Mouse (Mus musculus): Measurements from ENCODE around the gene Ahnak. TPM values are rescaled to one million over a fixed set of nuclear protein-coding genes. Genes with fewer than 3 reads are reported as not detected.
"Not testable (repeated sequence)": the region's sequence is repeated elsewhere in the genome, so short reads cannot be mapped to it uniquely, and the experiment has no call there.

Ahnak gene
- polyA plus RNA-seq, 1 experiment from 2014 or later, result 25.6 TPM

DNA sequence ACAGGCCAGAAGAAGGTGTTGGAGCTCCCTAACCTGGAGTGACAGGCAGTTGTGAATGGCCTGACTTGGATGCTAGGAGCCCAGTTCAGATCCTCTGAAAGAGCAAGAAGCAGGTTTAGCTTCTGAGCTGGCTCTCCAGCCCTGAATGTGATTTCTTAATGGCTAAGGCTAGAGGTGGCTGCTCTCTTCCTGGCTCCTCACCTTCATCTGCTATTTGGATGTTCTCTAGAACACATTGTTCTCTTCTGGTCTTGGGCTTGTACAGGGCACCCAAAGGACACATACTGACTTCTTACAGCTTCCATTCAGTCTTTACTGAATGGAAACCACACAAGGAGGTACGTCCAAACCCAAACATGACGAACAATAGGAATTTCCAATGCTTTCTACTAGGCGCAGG is 87.0 kb downstream of the Ahnak start:
- Histone ChIP-seq H3K36me3 (no peaks in the 10 kb centered on the region), H3K9ac (no peak overlapping the region), H3K27ac (no peak overlapping the region), H3K27me3 (no peaks in the 10 kb centered on the region), H3K4me2 (no peak overlapping the region), H3K9me3 (no peaks in the 10 kb centered on the region), H3K4me3 (no peak overlapping the region), H3K4me1 (peaks cover 40% of the 10 kb centered on the region)
- no peak for ATAC-seq (ENCODE audit: borderline replicate concordance, extremely low read depth, low FRiP score, low TSS enrichment)
- WGBS, result 86% methylated on average over 3 of the region's 3 CpGs

DNA sequence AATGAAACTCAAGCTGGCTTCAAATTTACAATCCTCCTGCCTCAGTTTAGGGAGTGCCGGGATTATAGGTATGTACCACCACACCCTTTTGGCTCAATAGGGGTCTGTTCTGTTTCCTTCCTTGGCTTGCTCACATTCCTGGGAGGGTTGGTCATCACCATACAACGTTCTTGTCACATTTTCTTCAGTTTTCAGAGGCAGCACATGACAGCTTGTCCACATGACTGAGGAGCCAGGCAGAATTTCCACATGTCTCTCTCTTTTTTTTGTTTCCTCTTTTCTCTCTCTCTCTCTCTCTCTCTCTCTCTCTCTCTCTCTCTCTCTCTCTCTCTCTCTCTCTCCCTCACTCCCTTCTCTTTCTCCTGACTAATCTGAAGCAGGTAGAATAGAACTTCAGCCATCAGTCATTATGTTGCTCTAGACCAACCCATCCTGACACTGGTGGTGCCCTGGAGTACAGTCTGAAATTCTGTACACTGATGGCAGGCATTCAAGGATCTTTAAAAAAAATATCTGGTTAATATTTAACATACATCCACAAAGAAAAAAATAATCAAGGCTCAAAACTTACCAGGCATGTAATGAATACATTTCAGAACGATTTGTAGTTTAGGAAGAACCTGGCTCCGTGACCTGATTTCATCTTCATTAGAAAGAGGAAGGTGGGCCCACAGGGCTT is 88.0 kb downstream of the Ahnak start:
- Histone ChIP-seq H3K27me3 (no peaks in the 10 kb centered on the region), H3K27ac (no peak overlapping the region), H3K4me3 (no peak overlapping the region), H3K36me3 (no peaks in the 10 kb centered on the region), H3K9ac (no peak overlapping the region), H3K4me1 (peaks cover 35% of the 10 kb centered on the region), H3K9me3 (no peaks in the 10 kb centered on the region), H3K4me2 (no peak overlapping the region)
- WGBS, result 59% methylated on average over 4 of the region's 4 CpGs
- ATAC-seq (ENCODE audit: borderline replicate concordance, extremely low read depth, low FRiP score, low TSS enrichment), result no peak

DNA sequence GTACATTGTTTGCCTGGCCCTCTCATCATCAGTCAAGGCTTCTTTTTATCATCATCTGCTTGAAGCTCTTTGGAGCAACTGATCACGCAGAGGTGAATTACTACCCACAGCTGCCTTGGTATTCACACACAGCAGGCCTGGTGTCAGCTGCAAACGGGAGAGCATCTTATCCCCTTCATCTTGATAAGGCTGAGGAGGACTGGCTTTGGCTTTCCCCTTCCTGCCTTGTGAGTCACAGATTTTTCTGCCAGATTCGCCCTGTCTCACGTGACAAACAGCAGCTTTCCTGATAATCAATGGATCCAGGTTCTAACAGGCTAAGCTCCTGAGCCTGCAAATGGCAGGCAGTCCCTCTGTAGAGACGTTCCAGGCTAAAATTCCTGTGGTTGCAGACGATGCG is 90.8 kb downstream of the Ahnak start:
- Histone ChIP-seq H3K27ac (no peak overlapping the region), H3K4me3 (no peak overlapping the region), H3K9ac (no peak overlapping the region), H3K9me3 (no peaks in the 10 kb centered on the region), H3K36me3 (no peaks in the 10 kb centered on the region), H3K27me3 (no peaks in the 10 kb centered on the region), H3K4me2 (no peak overlapping the region), H3K4me1 (peaks cover 23% of the 10 kb centered on the region)
- WGBS, result 28% methylated on average over 7 of the region's 7 CpGs
- ATAC-seq (ENCODE audit: borderline replicate concordance, extremely low read depth, low FRiP score, low TSS enrichment), result no peak

DNA sequence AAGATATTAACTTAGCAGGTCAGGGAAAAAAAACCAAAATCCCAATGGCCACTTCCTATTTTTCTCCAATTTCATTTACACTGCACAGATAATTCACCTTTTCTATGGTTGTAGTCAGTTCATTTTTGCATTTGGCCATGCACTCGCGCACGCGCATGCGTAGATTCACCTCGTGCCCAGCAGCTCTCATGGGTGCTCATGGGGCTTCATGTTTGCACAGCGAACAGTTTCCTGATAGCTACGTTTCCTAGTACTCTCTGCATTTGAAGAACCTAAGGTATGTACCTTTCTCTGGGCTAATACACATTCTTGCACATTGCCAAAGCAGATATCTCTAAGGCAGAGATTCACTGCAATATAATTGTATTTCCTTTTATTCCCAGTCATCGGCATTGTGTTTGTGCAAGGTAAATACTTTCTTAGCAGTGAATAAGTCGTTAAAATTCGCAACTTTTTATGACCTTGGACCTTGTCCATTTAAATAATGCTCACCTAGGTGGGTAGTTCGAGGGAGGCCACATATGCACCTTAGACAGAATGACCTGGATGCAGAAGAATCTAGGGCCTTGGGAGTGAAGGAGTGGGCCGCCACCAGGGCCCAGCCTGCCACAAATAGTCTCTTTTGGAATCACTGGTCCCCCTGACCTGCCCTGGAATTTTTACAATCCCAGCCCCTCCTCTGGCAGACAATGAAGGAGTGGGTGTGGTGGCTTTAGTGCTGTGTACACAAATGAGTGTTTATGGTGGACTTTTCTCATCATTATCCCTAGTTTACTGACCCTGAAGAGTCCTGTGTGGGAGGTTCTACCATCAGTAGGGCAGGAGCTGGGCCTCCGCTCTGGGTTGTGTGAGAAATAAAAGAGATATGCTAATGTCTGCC is 92.5 kb downstream of the Ahnak start:
- peak overlapping the region; percentile 43; the same call in 1 of the 2 replicates for H3K4me2 ChIP-seq
- H3K4me1 ChIP-seq, result peaks cover 16% of the 10 kb centered on the region
- H3K9ac ChIP-seq, result no peak overlapping the region
- no peak overlapping the region for H3K4me3 ChIP-seq
- ATAC-seq (ENCODE audit: borderline replicate concordance, extremely low read depth, low FRiP score, low TSS enrichment), result peak; percentile 47; the same call in 1 of the 2 replicates
- no peaks in the 10 kb centered on the region for H3K36me3 ChIP-seq
- H3K27me3 ChIP-seq, result no peaks in the 10 kb centered on the region
- no peaks in the 10 kb centered on the region for H3K9me3 ChIP-seq
- H3K27ac ChIP-seq, result peak overlapping the region; percentile 76
- WGBS, result 60% methylated on average over 14 of the region's 14 CpGs

DNA sequence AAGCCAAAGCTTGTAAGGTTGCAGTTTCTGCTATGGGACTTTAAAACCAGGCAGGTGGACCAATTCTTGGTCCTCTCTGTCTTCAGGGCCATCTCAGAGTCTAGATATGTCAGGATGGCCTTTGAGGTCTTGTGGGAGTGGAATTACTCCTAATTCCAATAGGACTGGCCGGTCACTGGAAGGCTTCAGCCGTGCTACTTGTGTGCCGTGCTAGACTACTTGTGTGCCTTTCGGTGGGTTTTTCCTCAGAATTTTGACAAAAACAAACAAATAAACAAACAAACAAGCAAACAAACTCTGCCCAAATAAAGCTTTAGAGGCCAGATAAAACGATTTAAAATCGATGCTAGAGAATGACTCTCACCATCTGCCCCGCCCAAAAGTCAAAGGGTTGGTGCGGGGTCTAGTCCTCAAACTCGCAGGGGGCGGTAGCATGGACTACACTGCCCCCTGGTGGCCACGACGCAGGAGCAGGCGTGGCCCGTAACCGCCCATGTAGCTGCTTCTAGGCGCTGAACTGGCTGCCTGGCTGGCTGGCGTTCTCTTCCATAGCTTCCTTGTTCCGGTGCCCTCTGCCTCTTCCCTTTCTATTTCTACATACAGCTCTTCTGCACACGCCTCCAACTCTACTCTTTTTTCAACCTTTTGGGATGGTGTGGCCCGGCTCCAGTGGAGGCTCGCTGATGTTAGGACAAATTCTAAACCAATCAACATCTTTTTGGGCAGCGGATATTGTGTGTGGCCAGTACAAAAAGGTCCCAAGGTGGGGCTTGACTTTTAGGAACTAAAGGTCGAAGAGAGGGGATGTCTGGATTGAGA is 93.3 kb downstream of the Ahnak start:
- Histone ChIP-seq H3K4me2 (peak overlapping the region; percentile 43), H3K4me3 (no peak overlapping the region), H3K36me3 (no peaks in the 10 kb centered on the region), H3K27ac (peak overlapping the region; percentile 76), H3K27me3 (no peaks in the 10 kb centered on the region), H3K9ac (0 out of 2 replicates have a peak overlapping the region, but pooled peaks have one; percentile 10), H3K4me1 (peaks cover 16% of the 10 kb centered on the region), H3K9me3 (no peaks in the 10 kb centered on the region)
- WGBS, result 14% methylated on average over 23 of the region's 23 CpGs
- ATAC-seq (ENCODE audit: borderline replicate concordance, extremely low read depth, low FRiP score, low TSS enrichment), result peak; percentile 94

DNA sequence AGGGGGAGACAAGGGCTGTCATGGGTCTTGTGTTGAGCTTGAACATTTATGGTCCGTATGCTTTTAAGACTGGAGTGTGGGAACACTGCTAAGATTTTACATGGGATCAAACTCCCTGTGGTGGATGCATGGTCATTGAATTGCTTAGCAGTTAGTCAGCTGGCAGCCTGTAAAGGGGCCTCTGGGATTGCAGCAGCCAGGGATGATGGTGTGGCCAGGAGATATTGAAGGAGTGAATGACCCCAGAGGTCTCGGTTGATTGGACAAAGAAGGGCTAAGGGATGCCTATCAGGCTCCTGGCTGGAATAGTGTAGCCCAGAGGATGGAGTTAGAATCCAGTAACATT is 93.9 kb downstream of the Ahnak start:
- peaks cover 16% of the 10 kb centered on the region for H3K4me1 ChIP-seq
- H3K4me3 ChIP-seq, result no peak overlapping the region
- no peaks in the 10 kb centered on the region for H3K36me3 ChIP-seq
- no peaks in the 10 kb centered on the region for H3K9me3 ChIP-seq
- no peak overlapping the region for H3K9ac ChIP-seq
- WGBS, result 94% methylated on average over 2 of the region's 2 CpGs
- H3K4me2 ChIP-seq, result no peak overlapping the region
- ATAC-seq (ENCODE audit: borderline replicate concordance, extremely low read depth, low FRiP score, low TSS enrichment), result no peak
- no peak overlapping the region for H3K27ac ChIP-seq
- H3K27me3 ChIP-seq, result no peaks in the 10 kb centered on the region

DNA sequence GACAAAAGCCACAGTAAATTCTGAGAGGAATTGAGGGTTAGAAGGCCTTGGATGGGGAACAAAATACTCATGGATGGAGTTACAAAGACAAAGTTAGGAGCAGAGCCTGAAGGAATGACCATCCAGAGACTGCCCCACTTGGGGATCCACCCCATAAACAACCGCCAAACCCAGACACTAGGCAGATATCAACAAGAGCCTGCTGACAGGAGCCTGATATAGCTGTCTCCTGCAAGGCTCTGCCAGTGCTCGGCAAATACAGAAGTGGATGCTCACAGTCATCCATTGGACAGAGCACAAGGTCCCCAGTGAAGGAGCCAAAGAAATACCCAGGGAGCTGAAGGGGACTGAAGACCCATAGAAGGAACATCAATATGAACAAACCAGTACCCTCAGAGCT is 94.8 kb downstream of the Ahnak start:
- 51% methylated on average over 2 of the region's 2 CpGs for WGBS
- not testable (repeated sequence) for H3K36me3 ChIP-seq; ATAC-seq (ENCODE audit: borderline replicate concordance, extremely low read depth, low FRiP score, low TSS enrichment)

DNA sequence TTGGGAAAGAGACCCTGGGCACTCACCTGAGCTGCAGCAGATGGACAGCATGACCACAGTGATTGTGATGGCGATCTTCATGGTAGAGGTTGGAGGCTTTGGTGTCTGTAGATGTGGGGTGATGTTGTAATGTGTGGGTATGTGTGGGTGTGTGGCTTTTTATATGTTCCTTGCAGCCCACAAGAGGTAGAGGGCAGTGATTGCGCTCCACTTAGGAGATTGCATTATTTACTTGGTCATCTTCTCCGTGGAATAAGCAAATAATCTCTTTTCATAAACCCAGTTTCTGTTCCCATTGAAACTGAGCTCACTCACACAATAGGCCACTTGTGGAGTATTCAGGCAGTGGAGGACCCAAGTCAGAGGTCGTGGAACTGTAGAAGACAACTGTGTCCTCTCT is 98.7 kb downstream of the Ahnak start, which contains the start of gene Scgb1a1:
Scgb1a1 (minus strand) TSS at position 138 of the 400 bp plus-strand sequence.
- no peak within 1 kb of the TSS for H3K27ac ChIP-seq
- H3K4me3 ChIP-seq, result no peak within 1 kb of the TSS
- WGBS, result 69% methylated on average over 4 of the region's 4 CpGs
- no peaks in the 10 kb centered on the region for H3K27me3 ChIP-seq
- no peak for ATAC-seq (ENCODE audit: borderline replicate concordance, extremely low read depth, low FRiP score, low TSS enrichment)
- H3K36me3 ChIP-seq, result no peaks in the 10 kb centered on the region
- H3K9ac ChIP-seq, result no peak within 1 kb of the TSS
- no peaks in the 10 kb centered on the region for H3K4me1 ChIP-seq
- no peaks in the 10 kb centered on the region for H3K9me3 ChIP-seq
- no peak within 1 kb of the TSS for H3K4me2 ChIP-seq

More for the DNA sequence above, 94.8 kb downstream of the Ahnak start:
- H3K9me3 ChIP-seq, H3K27me3 ChIP-seq, H3K4me2 ChIP-seq, H3K4me3 ChIP-seq, H3K27ac ChIP-seq, H3K9ac ChIP-seq: not testable (repeated sequence)
- H3K4me1 ChIP-seq, result peaks cover 16% of the 10 kb centered on the region

DNA sequence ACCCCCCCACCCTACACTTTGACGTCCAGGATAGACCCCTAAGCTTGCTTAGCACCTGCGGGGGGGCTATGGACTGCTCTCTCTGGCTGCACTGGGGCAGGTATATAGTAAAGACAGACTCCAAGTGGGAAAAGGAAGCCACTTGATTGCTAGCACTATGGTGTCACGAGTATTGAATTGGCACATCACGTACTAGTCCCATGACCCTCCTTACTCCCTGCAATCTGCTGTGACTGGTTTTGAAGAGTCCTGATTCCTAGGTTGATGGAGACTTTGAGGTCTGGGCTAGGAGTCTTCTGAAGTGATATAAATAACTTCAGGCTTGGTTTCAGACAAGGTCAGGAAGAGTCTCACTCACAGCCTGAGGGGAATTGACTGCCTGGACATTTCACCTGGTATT is 101.1 kb downstream of the Ahnak start:
- ATAC-seq (ENCODE audit: borderline replicate concordance, extremely low read depth, low FRiP score, low TSS enrichment), result no peak
- Histone ChIP-seq H3K4me1 (no peaks in the 10 kb centered on the region), H3K4me2 (no peak overlapping the region), H3K36me3 (no peaks in the 10 kb centered on the region), H3K4me3 (no peak overlapping the region), H3K9ac (no peak overlapping the region), H3K27me3 (no peaks in the 10 kb centered on the region), H3K27ac (no peak overlapping the region), H3K9me3 (no peaks in the 10 kb centered on the region)
- 63% methylated on average over 4 of the region's 4 CpGs for WGBS

DNA sequence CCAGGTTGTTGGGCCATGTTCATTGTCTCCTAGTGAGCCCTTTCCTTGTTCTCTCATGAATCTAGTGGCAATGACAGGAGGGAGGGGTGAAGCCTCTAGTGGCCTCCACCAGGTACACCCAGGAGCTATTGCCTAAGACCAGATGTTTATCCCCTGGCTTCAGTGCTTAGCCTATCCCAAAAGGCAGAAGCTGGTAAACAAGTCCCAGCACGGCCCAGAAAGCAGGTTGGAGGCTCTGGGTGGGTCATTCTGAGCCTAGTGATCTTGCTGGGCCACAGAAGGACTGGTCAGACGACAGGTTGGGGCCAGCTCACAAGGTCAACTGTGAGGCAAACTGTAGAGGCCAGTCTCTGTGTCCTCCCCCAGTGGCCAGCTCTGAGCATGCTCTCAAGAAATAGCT is 101.6 kb downstream of the Ahnak start:
- H3K4me1 ChIP-seq, result no peaks in the 10 kb centered on the region
- H3K27me3 ChIP-seq, result no peaks in the 10 kb centered on the region
- H3K4me2 ChIP-seq, result no peak overlapping the region
- H3K9ac ChIP-seq, result no peak overlapping the region
- no peak overlapping the region for H3K4me3 ChIP-seq
- no peak for ATAC-seq (ENCODE audit: borderline replicate concordance, extremely low read depth, low FRiP score, low TSS enrichment)
- H3K9me3 ChIP-seq, result no peaks in the 10 kb centered on the region
- 45% methylated on average over 2 of the region's 2 CpGs for WGBS
- no peak overlapping the region for H3K27ac ChIP-seq
- H3K36me3 ChIP-seq, result no peaks in the 10 kb centered on the region

DNA sequence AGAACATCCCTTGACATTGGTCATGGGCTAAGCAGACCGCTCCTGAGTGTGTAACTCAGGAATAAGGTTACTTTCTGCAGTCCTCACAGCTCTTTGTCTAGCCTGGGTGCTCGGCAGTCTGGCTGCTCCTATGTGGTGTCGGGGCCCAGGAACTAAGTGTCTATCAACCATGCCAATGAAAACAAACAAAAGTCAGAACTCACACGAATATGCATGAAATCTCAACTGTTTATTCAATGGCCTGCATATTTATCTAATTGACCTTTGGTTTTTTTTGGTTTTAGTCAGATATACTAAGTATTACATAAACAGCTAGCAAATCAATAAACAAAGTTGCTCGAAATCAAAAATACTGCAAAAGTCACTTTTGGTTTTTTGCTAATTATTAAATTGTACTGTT is 106.0 kb downstream of the Ahnak start:
- no peak overlapping the region for H3K27ac ChIP-seq
- H3K4me1 ChIP-seq, result 0 out of 2 replicates have a peak, but pooled peaks cover 3% of the 10 kb centered on the region
- WGBS, result 37% methylated on average over 5 of the region's 5 CpGs
- no peaks in the 10 kb centered on the region for H3K27me3 ChIP-seq
- H3K4me2 ChIP-seq, result no peak overlapping the region
- H3K36me3 ChIP-seq, result no peaks in the 10 kb centered on the region
- no peaks in the 10 kb centered on the region for H3K9me3 ChIP-seq
- H3K9ac ChIP-seq, result no peak overlapping the region
- no peak overlapping the region for H3K4me3 ChIP-seq
- no peak for ATAC-seq (ENCODE audit: borderline replicate concordance, extremely low read depth, low FRiP score, low TSS enrichment)

Measured in lung, embryonic 15.5 days (tissue).